Mouse (Mus musculus) spleen, adult 2 months (tissue): ENCODE data around the gene Sco1.

Source experiments
- CTCF ChIP-seq: fragments of 200-500 bp; IDR thresholded peaks from 2 replicates; pipeline ENCODE4 v1.5.1; 2011; ENCODE audit warnings: mild to moderate bottlenecking, inconsistent platforms; ENCODE audit not compliant: insufficient read depth, insufficient read length, insufficient replicate concordance; ENCODE audit errors: extremely low read depth
- POLR2A ChIP-seq: fragments of 200-500 bp; IDR thresholded peaks from 2 replicates; pipeline ENCODE4 v1.6.1; 2011; ENCODE audit warnings: low read depth, low read length, inconsistent platforms

DNA sequence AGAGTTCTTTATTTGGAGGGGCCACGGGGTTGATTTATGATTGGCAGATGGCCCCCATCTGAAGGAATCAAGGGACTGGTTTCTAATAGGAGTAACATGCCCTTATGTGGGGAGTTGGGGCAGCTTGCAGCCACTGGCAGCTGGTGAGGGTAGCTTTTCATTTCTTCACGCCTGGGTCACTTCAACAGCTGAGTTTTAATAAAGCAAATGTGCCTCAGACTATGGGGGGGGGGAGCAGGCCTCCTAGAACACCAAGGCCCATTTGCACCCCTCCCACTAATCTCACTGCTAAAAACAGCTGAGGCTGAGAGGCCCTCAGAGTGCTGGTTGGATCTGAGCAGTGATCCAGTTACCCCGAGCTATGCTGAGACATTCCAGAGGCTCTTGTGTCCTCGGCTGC lies 53.2 kb downstream of the Sco1 start:
- no peak for TF ChIP-seq POLR2A
- no peak for TF ChIP-seq CTCF
